Mouse (Mus musculus) limb, embryonic 15.5 days (tissue): ENCODE measurements around the gene Cd8a. TPM values are rescaled to one million over a fixed set of nuclear protein-coding genes. Genes with fewer than 3 reads are reported as not detected.

Source experiments
- ATAC-seq: fragments of 200-750 bp; cut with Nextera tagmentation; 2 replicates; pipeline ENCODE4 v1.8.0; 2017; ENCODE audit warnings: low read depth, moderate TSS enrichment; ENCODE audit not compliant: insufficient number of reproducible peaks, low FRiP score, low TSS enrichment
- H3K27ac ChIP-seq: fragments of 300-500 bp; sonication (generic); 2 replicates; pipeline ENCODE4 v1.5.1; 2015; ENCODE audit warnings: moderate library complexity, mild to moderate bottlenecking, inconsistent platforms
- H3K27me3 ChIP-seq: fragments of 300-500 bp; sonication (generic); 2 replicates; pipeline ENCODE4 v1.6.1; 2015; ENCODE audit warnings: inconsistent platforms
- H3K36me3 ChIP-seq: fragments of 300-500 bp; sonication (generic); 2 replicates; pipeline ENCODE4 v1.6.1; 2015; ENCODE audit warnings: inconsistent platforms
- H3K4me1 ChIP-seq: fragments of 300-500 bp; sonication (generic); 2 replicates; pipeline ENCODE4 v1.6.1; 2015; ENCODE audit warnings: inconsistent platforms
- H3K4me2 ChIP-seq: fragments of 300-500 bp; sonication (generic); 2 replicates; pipeline ENCODE4 v1.6.1; 2015; ENCODE audit warnings: mild to moderate bottlenecking, inconsistent platforms
- H3K4me3 ChIP-seq: fragments of 300-500 bp; sonication (generic); 2 replicates; pipeline ENCODE4 v1.5.1; 2015; ENCODE audit warnings: mild to moderate bottlenecking, inconsistent platforms
- H3K9ac ChIP-seq: fragments of 300-500 bp; sonication (generic); 2 replicates; pipeline ENCODE4 v1.6.1; 2015; ENCODE audit warnings: inconsistent platforms
- H3K9me3 ChIP-seq: fragments of 300-500 bp; sonication (generic); 2 replicates; pipeline ENCODE4 v1.6.1; 2016; ENCODE audit warnings: inconsistent platforms
- WGBS: fragments of 180-500 bp; shearing (Covaris S2); methylation state at CpG from one replicate; pipeline ENCODE4 v1.1.7; 2015; 5-methylcytosine and 5-hydroxymethylcytosine counted together
- polyA plus RNA-seq: library from polyadenylated mRNA; unstranded; fragments of >200 nt; fragmentation: Nextera tagmentation; extraction: Ambion mirVana; gene quantifications from 2 replicates; pipeline ENCODE4 v1.2.1, GENCODE M21; 2015

Cd8a gene
- polyA plus RNA-seq, 1 experiment from 2014 or later: not detected

GRCm38 (mm10) chr6:71348006-71348405 lies 25.2 kb upstream of the Cd8a start:
- H3K4me1 ChIP-seq: no peaks in the 10 kb centered on the region
- WGBS: 90% methylated on average over 9 of the region's 9 CpGs
- no peaks in the 10 kb centered on the region for H3K9me3 ChIP-seq
- H3K27ac ChIP-seq: no peak overlapping the region
- no peak overlapping the region for H3K9ac ChIP-seq
- ATAC-seq: no peak
- H3K36me3 ChIP-seq: no peaks in the 10 kb centered on the region
- no peaks in the 10 kb centered on the region for H3K27me3 ChIP-seq
- H3K4me3 ChIP-seq: no peak overlapping the region
- H3K4me2 ChIP-seq: no peak overlapping the region

GRCm38 (mm10) chr6:71351201-71351600 lies 22.0 kb upstream of the Cd8a start:
- no peak overlapping the region for H3K9ac ChIP-seq
- no peak overlapping the region for H3K4me2 ChIP-seq
- no peaks in the 10 kb centered on the region for H3K27me3 ChIP-seq
- H3K27ac ChIP-seq: no peak overlapping the region
- no peaks in the 10 kb centered on the region for H3K9me3 ChIP-seq
- no peaks in the 10 kb centered on the region for H3K4me1 ChIP-seq
- H3K4me3 ChIP-seq: no peak overlapping the region
- H3K36me3 ChIP-seq: no peaks in the 10 kb centered on the region
- no peak for ATAC-seq
- WGBS: 92% methylated on average over 3 of the region's 3 CpGs

- H3K4me3 ChIP-seq: no peak overlapping the region
- H3K4me2 ChIP-seq: no peak overlapping the region
- ATAC-seq: no peak
- no peaks in the 10 kb centered on the region for H3K36me3 ChIP-seq
- H3K27ac ChIP-seq: no peak overlapping the region
- H3K9me3 ChIP-seq: no peaks in the 10 kb centered on the region
- no peak overlapping the region for H3K9ac ChIP-seq
- WGBS: 92% methylated on average over 6 of the region's 6 CpGs
- no peaks in the 10 kb centered on the region for H3K4me1 ChIP-seq
- H3K27me3 ChIP-seq: no peaks in the 10 kb centered on the region
These were observed 21.0 kb upstream of the Cd8a start for GRCm38 (mm10) chr6:71352201-71352600.

GRCm38 (mm10) chr6:71352866-71353427 lies 20.3 kb upstream of the Cd8a start:
- Histone ChIP-seq H3K4me3 (no peak overlapping the region), H3K9me3 (no peaks in the 10 kb centered on the region), H3K4me1 (no peaks in the 10 kb centered on the region), H3K9ac (no peak overlapping the region), H3K4me2 (no peak overlapping the region), H3K27me3 (no peaks in the 10 kb centered on the region), H3K27ac (no peak overlapping the region), H3K36me3 (no peaks in the 10 kb centered on the region)
- ATAC-seq: no peak
- WGBS: 77% methylated on average over 10 of the region's 10 CpGs

- no peaks in the 10 kb centered on the region for H3K27me3 ChIP-seq
- no peak for ATAC-seq
- H3K4me1 ChIP-seq: no peaks in the 10 kb centered on the region
- H3K9me3 ChIP-seq: no peaks in the 10 kb centered on the region
- WGBS: 77% methylated on average over 2 of the region's 2 CpGs
- no peaks in the 10 kb centered on the region for H3K36me3 ChIP-seq
- no peak overlapping the region for H3K27ac ChIP-seq
- H3K4me2 ChIP-seq: no peak overlapping the region
- no peak overlapping the region for H3K9ac ChIP-seq
- H3K4me3 ChIP-seq: no peak overlapping the region
These were observed 19.5 kb upstream of the Cd8a start for GRCm38 (mm10) chr6:71353722-71354121.

GRCm38 (mm10) chr6:71357493-71357892 lies 15.7 kb upstream of the Cd8a start:
- Histone ChIP-seq H3K27ac (no peak overlapping the region), H3K4me3 (no peak overlapping the region), H3K9ac (no peak overlapping the region), H3K4me2 (no peak overlapping the region), H3K9me3 (no peaks in the 10 kb centered on the region), H3K4me1 (0 out of 2 replicates have a peak, but pooled peaks cover 3% of the 10 kb centered on the region), H3K27me3 (no peaks in the 10 kb centered on the region), H3K36me3 (no peaks in the 10 kb centered on the region)
- no peak for ATAC-seq
- 82% methylated on average over 7 of the region's 7 CpGs for WGBS

GRCm38 (mm10) chr6:71360221-71360620 lies 13.0 kb upstream of the Cd8a start:
- 65% methylated on average over 4 of the region's 4 CpGs for WGBS

GRCm38 (mm10) chr6:71360751-71361150 lies 12.5 kb upstream of the Cd8a start:
- H3K9me3 ChIP-seq: no peaks in the 10 kb centered on the region
- H3K4me2 ChIP-seq: no peak overlapping the region
- H3K9ac ChIP-seq: no peak overlapping the region
- H3K4me1 ChIP-seq: 0 out of 2 replicates have a peak, but pooled peaks cover 3% of the 10 kb centered on the region
- H3K36me3 ChIP-seq: no peaks in the 10 kb centered on the region
- no peak overlapping the region for H3K4me3 ChIP-seq
- ATAC-seq: no peak
- whole genome bisulfite sequencing: 58% methylated on average over 5 of the region's 5 CpGs
- H3K27ac ChIP-seq: no peak overlapping the region
- no peaks in the 10 kb centered on the region for H3K27me3 ChIP-seq

More at GRCm38 (mm10) chr6:71360221-71360620, 13.0 kb upstream of the Cd8a start:
- Histone ChIP-seq H3K36me3 (no peaks in the 10 kb centered on the region), H3K4me2 (no peak overlapping the region), H3K4me3 (no peak overlapping the region), H3K9me3 (no peaks in the 10 kb centered on the region), H3K4me1 (0 out of 2 replicates have a peak, but pooled peaks cover 3% of the 10 kb centered on the region), H3K27ac (no peak overlapping the region), H3K27me3 (no peaks in the 10 kb centered on the region), H3K9ac (no peak overlapping the region)
- no peak for ATAC-seq

- no peaks in the 10 kb centered on the region for H3K36me3 ChIP-seq
- WGBS: 61% methylated on average over 10 of the region's 10 CpGs
- no peaks in the 10 kb centered on the region for H3K27me3 ChIP-seq
- H3K4me1 ChIP-seq: 0 out of 2 replicates have a peak, but pooled peaks cover 3% of the 10 kb centered on the region
- no peak for ATAC-seq
- no peaks in the 10 kb centered on the region for H3K9me3 ChIP-seq
- H3K9ac ChIP-seq: no peak overlapping the region
- H3K27ac ChIP-seq: no peak overlapping the region
- no peak overlapping the region; the same call in 1 of the 2 replicates for H3K4me2 ChIP-seq
- H3K4me3 ChIP-seq: no peak overlapping the region
These were observed 12.0 kb upstream of the Cd8a start for GRCm38 (mm10) chr6:71361156-71361670.

- Histone ChIP-seq H3K9ac (no peak overlapping the region), H3K27me3 (no peaks in the 10 kb centered on the region), H3K36me3 (no peaks in the 10 kb centered on the region), H3K27ac (no peak overlapping the region), H3K4me3 (no peak overlapping the region), H3K4me2 (no peak overlapping the region), H3K9me3 (no peaks in the 10 kb centered on the region), H3K4me1 (0 out of 2 replicates have a peak, but pooled peaks cover 3% of the 10 kb centered on the region)
- WGBS: 78% methylated on average over 2 of the region's 2 CpGs
- no peak for ATAC-seq
These were observed 9.2 kb upstream of the Cd8a start for GRCm38 (mm10) chr6:71363995-71364394.

- Histone ChIP-seq H3K27me3 (no peaks in the 10 kb centered on the region), H3K4me3 (no peak overlapping the region), H3K27ac (no peak overlapping the region), H3K4me2 (no peak overlapping the region), H3K9ac (no peak overlapping the region), H3K36me3 (no peaks in the 10 kb centered on the region), H3K9me3 (no peaks in the 10 kb centered on the region), H3K4me1 (no peaks in the 10 kb centered on the region)
- 88% methylated on average over 6 of the region's 6 CpGs for WGBS
- no peak for ATAC-seq
These were observed 3.8 kb upstream of the Cd8a start for GRCm38 (mm10) chr6:71369416-71369815.

- no peak overlapping the region for H3K4me3 ChIP-seq
- no peaks in the 10 kb centered on the region for H3K4me1 ChIP-seq
- no peaks in the 10 kb centered on the region for H3K9me3 ChIP-seq
- no peaks in the 10 kb centered on the region for H3K27me3 ChIP-seq
- H3K4me2 ChIP-seq: no peak overlapping the region
- H3K36me3 ChIP-seq: no peaks in the 10 kb centered on the region
- 81% methylated on average over 5 of the region's 5 CpGs for WGBS
- no peak for ATAC-seq
- H3K27ac ChIP-seq: no peak overlapping the region
- H3K9ac ChIP-seq: no peak overlapping the region
These were observed 2.1 kb upstream of the Cd8a start for GRCm38 (mm10) chr6:71371085-71371605.
